Mouse (Mus musculus): ENCODE results near the gene Denr. TPM values are rescaled to one million over a fixed set of nuclear protein-coding genes. Genes with fewer than 3 reads are reported as not detected.

Denr gene
- polyA plus RNA-seq, 1 experiment from 2014 or later: 156 TPM

DNA sequence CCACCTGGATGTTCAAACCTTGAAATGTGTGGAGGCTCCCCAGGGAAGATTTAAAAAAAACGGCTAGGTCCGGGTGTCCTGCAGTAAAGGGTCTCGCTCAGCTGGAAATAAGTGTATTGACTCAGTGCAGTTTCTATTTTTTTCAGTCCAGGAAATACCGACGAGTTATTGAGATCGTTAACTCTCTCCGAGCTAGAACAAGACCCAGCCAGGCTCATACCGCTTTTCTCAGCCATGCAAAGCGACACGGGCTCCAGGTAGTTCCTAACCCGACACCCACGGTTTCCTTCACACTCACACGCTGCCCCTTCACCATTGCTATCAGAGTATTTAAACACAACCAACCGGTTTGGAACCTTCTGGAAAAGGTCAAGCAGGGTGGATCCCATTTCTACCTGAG lies 28.9 kb upstream of the Denr start:
- H3K4me2 ChIP-seq: no peak overlapping the region
- H3K9ac ChIP-seq (ENCODE audit: low read depth, low read length): no peak overlapping the region

DNA sequence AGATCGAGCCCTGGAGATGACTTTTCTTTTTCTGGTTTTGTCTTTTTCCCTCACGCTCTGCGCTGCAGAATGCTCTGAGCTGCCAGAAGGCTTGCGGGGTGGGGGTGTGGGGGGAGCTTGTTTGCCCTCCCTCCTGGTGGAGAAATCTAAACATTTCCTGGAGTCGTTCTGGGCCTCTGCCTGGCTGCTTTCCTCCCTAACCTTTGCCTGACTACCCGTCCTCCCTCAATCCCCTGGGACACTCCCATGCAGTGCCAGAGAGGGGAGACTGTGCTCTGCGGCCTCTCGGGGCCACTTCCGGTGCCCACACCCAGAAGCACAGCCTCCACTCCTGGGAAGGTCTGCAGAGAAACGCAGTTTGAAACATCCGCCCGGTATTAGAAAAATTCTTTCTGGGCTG lies 27.0 kb upstream of the Denr start, which contains the start of gene Hcar1:
Gene Hcar1, minus strand, starts transcription at position 93 of the 400 bp plus-strand sequence.
- H3K4me2 ChIP-seq: peak within 1 kb of the TSS; percentile 4; the same call in 1 of the 2 replicates
- WGBS: 49% methylated on average over 12 of the region's 12 CpGs
- DNase-seq (ENCODE audit: low spot score) (no peak), ATAC-seq (replicated peaks; ENCODE audit: low FRiP score) (no peak)
- H3K27me3 ChIP-seq (replicated peaks; ENCODE audit: control insufficient read depth, insufficient read depth, low read length): no peaks in the 10 kb centered on the region
- no peak within 1 kb of the TSS for H3K4me3 ChIP-seq (ENCODE audit: low read depth, low read length)
- H3K36me3 ChIP-seq (ENCODE audit: control insufficient read depth, insufficient read depth, low read length): no peaks in the 10 kb centered on the region
- peaks cover 3% of the 10 kb centered on the region for H3K4me1 ChIP-seq (replicated peaks; ENCODE audit: control insufficient read depth, insufficient read depth, low read length)
- no peaks in the 10 kb centered on the region for H3K9me3 ChIP-seq (ENCODE audit: control insufficient read depth, low read length)
- no peak within 1 kb of the TSS for H3K27ac ChIP-seq (ENCODE audit: low read depth, low read length)
- H3K9ac ChIP-seq (ENCODE audit: low read depth, low read length): no peak within 1 kb of the TSS

More for the DNA sequence above, 28.9 kb upstream of the Denr start:
- 65% methylated on average over 14 of the region's 14 CpGs for whole genome bisulfite sequencing
- Histone ChIP-seq H3K4me3 (ENCODE audit: low read depth, low read length) (no peak overlapping the region), H3K4me1 (replicated peaks; ENCODE audit: control insufficient read depth, insufficient read depth, low read length) (peaks cover 3% of the 10 kb centered on the region), H3K27ac (ENCODE audit: low read depth, low read length) (no peak overlapping the region), H3K27me3 (replicated peaks; ENCODE audit: control insufficient read depth, insufficient read depth, low read length) (no peaks in the 10 kb centered on the region), H3K36me3 (ENCODE audit: control insufficient read depth, insufficient read depth, low read length) (no peaks in the 10 kb centered on the region), H3K9me3 (ENCODE audit: control insufficient read depth, low read length) (no peaks in the 10 kb centered on the region)
- ATAC-seq (replicated peaks; ENCODE audit: low FRiP score) (no peak), DNase-seq (ENCODE audit: low spot score) (no peak)

DNA sequence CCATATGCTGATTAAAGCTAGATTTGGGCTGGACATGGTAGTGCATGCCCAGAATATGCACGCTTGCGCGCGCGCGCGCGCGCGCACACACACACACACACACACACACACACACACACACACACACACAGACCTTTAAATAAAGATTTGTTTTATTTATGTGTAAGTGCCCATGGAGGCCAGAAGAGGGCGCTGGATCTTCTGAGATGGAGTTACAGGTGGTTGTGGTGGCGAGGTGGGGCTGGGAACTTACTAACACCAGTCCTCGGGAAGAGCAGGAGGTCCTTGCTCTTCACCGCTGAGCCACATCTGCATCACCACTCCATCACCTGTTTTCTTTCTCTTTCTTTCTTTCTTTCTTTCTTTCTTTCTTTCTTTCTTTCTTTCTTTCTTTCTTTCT lies 26.2 kb upstream of the Denr start:
- no peak overlapping the region for H3K9ac ChIP-seq (ENCODE audit: low read depth, low read length)
- no peak overlapping the region for H3K27ac ChIP-seq (ENCODE audit: low read depth, low read length)
- H3K4me3 ChIP-seq (ENCODE audit: low read depth, low read length): no peak overlapping the region
- DNase-seq (ENCODE audit: low spot score) (no peak), ATAC-seq (replicated peaks; ENCODE audit: low FRiP score) (no peak)
- no peaks in the 10 kb centered on the region for H3K36me3 ChIP-seq (ENCODE audit: control insufficient read depth, insufficient read depth, low read length)
- 84% methylated on average over 14 of the region's 14 CpGs for WGBS
- H3K4me1 ChIP-seq (replicated peaks; ENCODE audit: control insufficient read depth, insufficient read depth, low read length): peaks cover 3% of the 10 kb centered on the region
- no peaks in the 10 kb centered on the region for H3K9me3 ChIP-seq (ENCODE audit: control insufficient read depth, low read length)
- no peaks in the 10 kb centered on the region for H3K27me3 ChIP-seq (replicated peaks; ENCODE audit: control insufficient read depth, insufficient read depth, low read length)
- H3K4me2 ChIP-seq: no peak overlapping the region

- Histone ChIP-seq H3K4me2 (no peak overlapping the region), H3K27ac (ENCODE audit: low read depth, low read length) (no peak overlapping the region), H3K27me3 (replicated peaks; ENCODE audit: control insufficient read depth, insufficient read depth, low read length) (no peaks in the 10 kb centered on the region), H3K36me3 (ENCODE audit: control insufficient read depth, insufficient read depth, low read length) (no peaks in the 10 kb centered on the region), H3K9me3 (ENCODE audit: control insufficient read depth, low read length) (no peaks in the 10 kb centered on the region), H3K4me3 (ENCODE audit: low read depth, low read length) (no peak overlapping the region), H3K4me1 (replicated peaks; ENCODE audit: control insufficient read depth, insufficient read depth, low read length) (peaks cover 3% of the 10 kb centered on the region), H3K9ac (ENCODE audit: low read depth, low read length) (no peak overlapping the region)
- ATAC-seq (replicated peaks; ENCODE audit: low FRiP score): no peak
- 71% methylated on average over 7 of the region's 7 CpGs for WGBS
- DNase-seq (ENCODE audit: low spot score): no peak
Observed at GRCm38 (mm10) chr5:123883891-123884290, 23.1 kb upstream of the Denr start.

DNA sequence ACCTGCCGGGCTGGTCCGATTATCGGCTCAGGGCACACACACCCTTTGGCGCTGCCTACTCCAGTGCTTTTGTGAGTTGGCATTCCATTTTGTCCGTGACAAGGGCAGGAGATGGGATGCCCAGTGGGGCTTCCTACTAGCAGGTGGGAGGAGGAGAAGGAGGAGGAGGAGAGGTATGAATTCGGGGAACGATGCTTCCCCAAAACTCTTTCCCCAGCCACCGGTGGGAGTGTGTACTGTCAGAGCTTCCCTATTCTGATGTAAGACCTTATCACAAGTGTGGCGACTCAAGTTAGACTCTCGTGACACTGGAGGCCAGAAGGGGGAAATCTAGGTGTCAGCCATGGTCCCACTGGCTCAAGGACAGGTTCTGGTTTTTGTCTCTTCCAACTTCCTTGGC lies 22.6 kb upstream of the Denr start:
- H3K36me3 ChIP-seq (ENCODE audit: control insufficient read depth, insufficient read depth, low read length): no peaks in the 10 kb centered on the region
- no peaks in the 10 kb centered on the region for H3K27me3 ChIP-seq (replicated peaks; ENCODE audit: control insufficient read depth, insufficient read depth, low read length)
- no peak overlapping the region for H3K4me2 ChIP-seq
- 56% methylated on average over 10 of the region's 10 CpGs for WGBS
- peaks cover 3% of the 10 kb centered on the region for H3K4me1 ChIP-seq (replicated peaks; ENCODE audit: control insufficient read depth, insufficient read depth, low read length)
- DNase-seq (ENCODE audit: low spot score) (no peak), ATAC-seq (replicated peaks; ENCODE audit: low FRiP score) (no peak)
- no peak overlapping the region for H3K27ac ChIP-seq (ENCODE audit: low read depth, low read length)
- H3K9me3 ChIP-seq (ENCODE audit: control insufficient read depth, low read length): no peaks in the 10 kb centered on the region
- H3K9ac ChIP-seq (ENCODE audit: low read depth, low read length): no peak overlapping the region
- H3K4me3 ChIP-seq (ENCODE audit: low read depth, low read length): no peak overlapping the region

GRCm38 (mm10) chr5:123886365-123886764 lies 20.6 kb upstream of the Denr start:
- no peaks in the 10 kb centered on the region for H3K9me3 ChIP-seq (ENCODE audit: control insufficient read depth, low read length)
- no peak overlapping the region for H3K4me2 ChIP-seq
- no peak overlapping the region for H3K4me3 ChIP-seq (ENCODE audit: low read depth, low read length)
- no peaks in the 10 kb centered on the region for H3K36me3 ChIP-seq (ENCODE audit: control insufficient read depth, insufficient read depth, low read length)
- DNase-seq (ENCODE audit: low spot score) (no peak), ATAC-seq (replicated peaks; ENCODE audit: low FRiP score) (no peak)
- no peak overlapping the region for H3K27ac ChIP-seq (ENCODE audit: low read depth, low read length)
- H3K4me1 ChIP-seq (replicated peaks; ENCODE audit: control insufficient read depth, insufficient read depth, low read length): no peaks in the 10 kb centered on the region
- WGBS: 72% methylated on average over 3 of the region's 3 CpGs
- H3K9ac ChIP-seq (ENCODE audit: low read depth, low read length): no peak overlapping the region
- no peaks in the 10 kb centered on the region for H3K27me3 ChIP-seq (replicated peaks; ENCODE audit: control insufficient read depth, insufficient read depth, low read length)

- H3K27ac ChIP-seq (ENCODE audit: low read depth, low read length): no peak overlapping the region
- no peak overlapping the region for H3K9ac ChIP-seq (ENCODE audit: low read depth, low read length)
- ATAC-seq (replicated peaks; ENCODE audit: low FRiP score): no peak
- no peaks in the 10 kb centered on the region for H3K27me3 ChIP-seq (replicated peaks; ENCODE audit: control insufficient read depth, insufficient read depth, low read length)
- no peak overlapping the region for H3K4me2 ChIP-seq
- H3K36me3 ChIP-seq (ENCODE audit: control insufficient read depth, insufficient read depth, low read length): no peaks in the 10 kb centered on the region
- no peaks in the 10 kb centered on the region for H3K9me3 ChIP-seq (ENCODE audit: control insufficient read depth, low read length)
- H3K4me3 ChIP-seq (ENCODE audit: low read depth, low read length): no peak overlapping the region
- H3K4me1 ChIP-seq (replicated peaks; ENCODE audit: control insufficient read depth, insufficient read depth, low read length): no peaks in the 10 kb centered on the region
- DNase-seq (ENCODE audit: low spot score): no peak
- WGBS: 68% methylated on average over 2 of the region's 2 CpGs
Observed at GRCm38 (mm10) chr5:123890312-123890711, 16.7 kb upstream of the Denr start.

GRCm38 (mm10) chr5:123890987-123891386 lies 16.0 kb upstream of the Denr start:
- no peak overlapping the region for H3K9ac ChIP-seq (ENCODE audit: low read depth, low read length)
- H3K9me3 ChIP-seq (ENCODE audit: control insufficient read depth, low read length): no peaks in the 10 kb centered on the region
- H3K36me3 ChIP-seq (ENCODE audit: control insufficient read depth, insufficient read depth, low read length): no peaks in the 10 kb centered on the region
- no peak overlapping the region for H3K4me3 ChIP-seq (ENCODE audit: low read depth, low read length)
- ATAC-seq (replicated peaks; ENCODE audit: low FRiP score): no peak
- no peaks in the 10 kb centered on the region for H3K27me3 ChIP-seq (replicated peaks; ENCODE audit: control insufficient read depth, insufficient read depth, low read length)
- DNase-seq (ENCODE audit: low spot score): no peak
- no peak overlapping the region for H3K4me2 ChIP-seq
- H3K4me1 ChIP-seq (replicated peaks; ENCODE audit: control insufficient read depth, insufficient read depth, low read length): no peaks in the 10 kb centered on the region
- no peak overlapping the region for H3K27ac ChIP-seq (ENCODE audit: low read depth, low read length)
- WGBS: 74% methylated on average over 5 of the region's 5 CpGs

DNA sequence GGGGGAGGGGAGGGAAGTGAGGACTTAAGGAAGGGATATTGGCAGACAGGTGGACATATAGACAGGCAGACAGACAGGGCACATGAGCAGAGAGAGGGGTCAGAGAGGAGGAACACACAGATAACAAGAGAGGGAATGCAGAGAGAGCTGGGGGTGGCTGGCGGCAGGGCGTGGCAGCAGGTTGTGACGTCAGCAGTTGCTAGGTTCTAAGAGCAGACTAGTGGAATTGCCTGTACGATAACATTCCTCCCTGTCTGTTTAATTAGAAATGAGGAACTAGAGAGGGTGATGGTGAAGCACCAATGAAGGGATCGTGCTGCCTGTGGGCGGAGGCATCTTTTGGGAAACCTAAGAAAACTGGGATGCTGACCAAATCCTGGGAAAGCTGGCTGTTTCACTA lies 15.3 kb upstream of the Denr start:
- H3K36me3 ChIP-seq (ENCODE audit: control insufficient read depth, insufficient read depth, low read length): no peaks in the 10 kb centered on the region
- H3K27ac ChIP-seq (ENCODE audit: low read depth, low read length): no peak overlapping the region
- ATAC-seq (replicated peaks; ENCODE audit: low FRiP score): peak; percentile 47; the same call in 1 of the 2 replicates
- 27% methylated on average over 6 of the region's 6 CpGs for WGBS
- DNase-seq (ENCODE audit: low spot score): peak; percentile 51
- H3K4me1 ChIP-seq (replicated peaks; ENCODE audit: control insufficient read depth, insufficient read depth, low read length): no peaks in the 10 kb centered on the region
- no peaks in the 10 kb centered on the region for H3K9me3 ChIP-seq (ENCODE audit: control insufficient read depth, low read length)
- no peak overlapping the region for H3K4me3 ChIP-seq (ENCODE audit: low read depth, low read length)
- H3K27me3 ChIP-seq (replicated peaks; ENCODE audit: control insufficient read depth, insufficient read depth, low read length): no peaks in the 10 kb centered on the region
- H3K9ac ChIP-seq (ENCODE audit: low read depth, low read length): no peak overlapping the region
- H3K4me2 ChIP-seq: no peak overlapping the region
